Mouse (Mus musculus) myocyte (in vitro differentiated cells): ENCODE measurements at regions not wholly inside any gene's neighbourhood (a gene's known extent, or its start where the extent isn't known, plus 50 kb on each side); places are given as distances from the start of the nearest gene placed in this dataset.

Source experiments
- H3K27me3 ChIP-seq: one replicate; pipeline ENCODE4 v1.6.1; 2011; ENCODE audit not compliant: control insufficient read depth, insufficient read depth, insufficient read length
- H3K36me3 ChIP-seq: one replicate; pipeline ENCODE4 v1.6.1; 2011; ENCODE audit not compliant: control insufficient read depth, insufficient read depth
- H3K4me2 ChIP-seq: one replicate; pipeline ENCODE4 v1.6.1; 2011; ENCODE audit warnings: low read depth, control low read depth
- H3K4me3 ChIP-seq: one replicate; pipeline ENCODE4 v1.5.1; 2011; ENCODE audit warnings: mild to moderate bottlenecking, control low read depth, moderate library complexity
- H3K79me2 ChIP-seq: one replicate; pipeline ENCODE4 v1.6.1; 2011; ENCODE audit not compliant: control insufficient read depth, insufficient read depth
- H3ac ChIP-seq: one replicate; pipeline ENCODE4 v1.6.1; 2011; ENCODE audit not compliant: control insufficient read depth, insufficient read length
- CEBPB ChIP-seq: IDR thresholded peaks from 2 replicates; pipeline ENCODE4 v1.6.1; 2011; ENCODE audit warnings: mild to moderate bottlenecking, moderate library complexity; ENCODE audit not compliant: poor library complexity, insufficient read depth, severe bottlenecking
- E2F4 ChIP-seq: IDR thresholded peaks from one replicate; pipeline ENCODE4 v1.6.1; 2011; ENCODE audit warnings: mild to moderate bottlenecking, control low read depth, moderate library complexity; ENCODE audit not compliant: insufficient read depth
- MAX ChIP-seq: IDR thresholded peaks from one replicate; pipeline ENCODE4 v1.6.1; 2011; ENCODE audit warnings: low read depth, mild to moderate bottlenecking, control low read depth
- MYOD1 ChIP-seq, 3 experiments: IDR thresholded peaks; one replicate each; pipeline ENCODE4 v1.6.1; 2011; ENCODE audit warnings: control low read depth in 2 of 3, low read depth in 2 of 3, mild to moderate bottlenecking in 2 of 3, moderate library complexity in 1 of 3; ENCODE audit not compliant: insufficient read length in 2 of 3, control insufficient read depth in 1 of 3
- MYOG ChIP-seq, 3 experiments: IDR thresholded peaks; one replicate each; pipeline ENCODE4 v1.6.1; 2011; ENCODE audit warnings: control low read depth in 2 of 3, low read depth in 2 of 3, mild to moderate bottlenecking in 2 of 3; ENCODE audit not compliant: insufficient read length in 2 of 3, control insufficient read depth in 1 of 3, insufficient read depth in 1 of 3
- POLR2A ChIP-seq: IDR thresholded peaks from one replicate; pipeline ENCODE4 v1.6.1; 2011; ENCODE audit warnings: low read depth, mild to moderate bottlenecking, control low read depth, moderate library complexity; ENCODE audit not compliant: insufficient read length
- POLR2AphosphoS2 ChIP-seq: IDR thresholded peaks from one replicate; pipeline ENCODE4 v1.6.1; 2011; ENCODE audit warnings: low read depth, control low read depth; ENCODE audit not compliant: insufficient read length
- REST ChIP-seq: IDR thresholded peaks from one replicate; pipeline ENCODE4 v1.6.1; 2011; ENCODE audit warnings: mild to moderate bottlenecking, control low read depth, moderate library complexity; ENCODE audit not compliant: insufficient read depth, insufficient read length
- SRF ChIP-seq: IDR thresholded peaks from one replicate; pipeline ENCODE4 v1.6.1; 2011; ENCODE audit warnings: low read depth; ENCODE audit not compliant: control insufficient read depth, insufficient read length
- TCF12 ChIP-seq: IDR thresholded peaks from one replicate; pipeline ENCODE4 v1.6.1; 2011; ENCODE audit warnings: mild to moderate bottlenecking, control low read depth; ENCODE audit not compliant: poor library complexity, insufficient read depth, severe bottlenecking
- TCF3 ChIP-seq: IDR thresholded peaks from one replicate; pipeline ENCODE4 v1.6.1; 2011; ENCODE audit warnings: low read depth, control low read depth; ENCODE audit not compliant: insufficient read length
- USF1 ChIP-seq: IDR thresholded peaks from one replicate; pipeline ENCODE4 v1.6.1; 2011; ENCODE audit warnings: low read depth, mild to moderate bottlenecking, control low read depth, moderate library complexity

DNA sequence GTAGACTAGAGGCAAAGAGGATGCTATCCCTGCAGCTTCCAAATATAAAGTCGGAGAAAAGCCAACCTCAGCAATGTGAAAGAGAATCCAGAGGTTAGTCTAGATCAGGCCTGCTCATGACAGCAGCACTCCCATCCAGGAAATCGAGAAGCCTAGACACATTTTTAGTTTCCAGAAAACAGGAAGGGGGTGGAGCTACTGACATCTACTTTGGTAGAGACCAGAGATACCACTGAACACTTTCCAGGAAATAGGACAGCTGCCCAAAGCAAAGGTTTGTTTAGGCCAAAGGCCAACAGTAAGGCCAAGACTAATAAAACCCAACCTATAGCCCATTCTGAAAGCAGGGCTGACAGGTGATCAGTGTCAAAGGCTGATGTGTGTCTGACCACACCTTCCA is 151.4 kb upstream of the Sp8 start:
- H3K4me3 ChIP-seq = no peak overlapping the region
- H3K79me2 ChIP-seq = no peaks in the 10 kb centered on the region
- TF ChIP-seq USF1 (no peak), POLR2A (no peak), MYOG (IDR thresholded peaks at IDR 0.05; ENCODE audit: control insufficient read depth in 1 of 3, insufficient read depth in 1 of 3, insufficient read length in 2 of 3, low read depth in 2 of 3) (no peak), SRF (no peak), CEBPB (no peak), TCF12 (no peak), POLR2AphosphoS2 (no peak), TCF3 (no peak), MYOD1 (IDR thresholded peaks at IDR 0.05; ENCODE audit: control insufficient read depth in 1 of 3, insufficient read length in 2 of 3, low read depth in 2 of 3) (no peak), REST (no peak), E2F4 (no peak), MAX (no peak)
- H3ac ChIP-seq = no peak overlapping the region
- no peaks in the 10 kb centered on the region for H3K36me3 ChIP-seq
- no peak overlapping the region for H3K4me2 ChIP-seq
- no peaks in the 10 kb centered on the region for H3K27me3 ChIP-seq

DNA sequence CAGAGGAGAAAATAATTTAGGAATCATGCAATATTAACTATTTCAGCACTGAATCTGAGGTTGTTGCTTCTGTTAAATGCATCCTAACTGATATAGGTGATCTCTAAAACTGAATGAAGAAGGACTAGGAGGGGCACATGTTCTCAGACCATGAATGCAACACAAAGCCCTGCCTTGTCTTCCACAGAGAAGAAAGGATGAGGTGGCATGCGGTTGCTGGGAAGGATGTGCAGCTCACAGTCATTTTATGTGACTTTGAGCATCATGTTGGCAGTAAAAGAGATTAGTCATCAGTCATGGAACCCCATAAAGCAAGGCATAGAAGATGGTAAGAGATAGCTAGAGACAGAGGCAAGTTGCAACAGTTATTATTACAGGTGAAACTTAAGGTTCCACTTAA is 163.2 kb upstream of the Sp8 start:
- Histone ChIP-seq H3K4me2 (no peak overlapping the region), H3K79me2 (no peaks in the 10 kb centered on the region), H3K4me3 (no peak overlapping the region), H3K27me3 (no peaks in the 10 kb centered on the region), H3K36me3 (no peaks in the 10 kb centered on the region), H3ac (no peak overlapping the region)
- no peak for TF ChIP-seq REST
- TF ChIP-seq TCF12 = no peak
- TF ChIP-seq E2F4 = no peak
- no peak for TF ChIP-seq MYOG (IDR thresholded peaks at IDR 0.05; ENCODE audit: control insufficient read depth in 1 of 3, insufficient read depth in 1 of 3, insufficient read length in 2 of 3, low read depth in 2 of 3)
- no peak for TF ChIP-seq USF1
- no peak for TF ChIP-seq TCF3
- TF ChIP-seq MYOD1 (IDR thresholded peaks at IDR 0.05; ENCODE audit: control insufficient read depth in 1 of 3, insufficient read length in 2 of 3, low read depth in 2 of 3) = no peak
- no peak for TF ChIP-seq MAX
- TF ChIP-seq CEBPB = no peak
- TF ChIP-seq POLR2AphosphoS2 = no peak
- TF ChIP-seq SRF = no peak
- no peak for TF ChIP-seq POLR2A

DNA sequence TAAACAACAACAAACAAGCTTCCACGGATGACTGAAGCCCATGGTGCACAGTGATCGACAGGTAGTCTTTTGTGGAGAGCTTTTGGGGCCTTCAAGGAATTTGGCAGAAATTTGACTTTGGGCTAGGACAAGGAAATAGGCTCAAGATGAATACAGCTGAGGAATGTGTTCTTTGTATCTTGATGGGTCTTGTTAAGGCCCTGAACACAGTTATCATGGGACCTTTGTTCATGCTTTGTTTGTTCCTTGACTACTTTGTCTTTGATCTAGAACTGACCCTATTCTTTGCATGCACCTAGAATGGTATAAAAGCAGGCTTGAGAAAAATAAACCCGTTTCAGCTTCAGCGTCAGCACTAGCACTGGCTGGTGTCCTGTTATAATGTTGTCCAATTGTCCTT is 168.1 kb upstream of the Sp8 start:
- H3K79me2 ChIP-seq = no peaks in the 10 kb centered on the region
- H3K27me3 ChIP-seq = no peaks in the 10 kb centered on the region
- H3K36me3 ChIP-seq = no peaks in the 10 kb centered on the region
- H3ac ChIP-seq = no peak overlapping the region
- TF ChIP-seq MYOD1 (IDR thresholded peaks at IDR 0.05; ENCODE audit: control insufficient read depth in 1 of 3, insufficient read length in 2 of 3, low read depth in 2 of 3) (no peak), POLR2A (no peak), POLR2AphosphoS2 (no peak), REST (no peak), TCF3 (no peak), CEBPB (no peak), SRF (no peak), E2F4 (no peak)
- H3K4me3 ChIP-seq = no peak overlapping the region
- no peak overlapping the region for H3K4me2 ChIP-seq

DNA sequence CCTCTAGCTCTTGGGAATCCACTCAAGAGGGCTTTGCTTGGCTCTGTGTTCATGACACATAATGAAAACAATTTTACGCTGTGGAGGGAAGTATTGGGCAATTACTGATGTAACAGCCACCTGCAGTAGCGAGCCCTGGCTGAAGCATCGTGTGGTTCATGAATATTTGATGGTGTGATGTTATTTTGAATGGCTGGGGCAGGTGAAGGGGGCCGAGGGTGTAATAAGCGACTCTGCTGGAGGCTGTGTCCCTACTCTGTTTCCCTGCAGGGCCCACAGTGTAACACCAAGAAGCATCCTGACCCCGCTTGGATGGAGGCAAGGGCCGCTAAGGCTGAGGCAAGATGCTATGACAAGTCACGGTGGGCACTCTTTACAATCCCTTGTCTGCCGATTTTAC is 184.6 kb upstream of the Sp8 start:
- Histone ChIP-seq H3ac (no peak overlapping the region), H3K36me3 (no peaks in the 10 kb centered on the region), H3K4me3 (no peak overlapping the region), H3K27me3 (no peaks in the 10 kb centered on the region), H3K79me2 (no peaks in the 10 kb centered on the region), H3K4me2 (no peak overlapping the region)
- TF ChIP-seq TCF12 (no peak), CEBPB (0 out of 2 replicates have a peak, but pooled peaks have one; percentile 34)

DNA sequence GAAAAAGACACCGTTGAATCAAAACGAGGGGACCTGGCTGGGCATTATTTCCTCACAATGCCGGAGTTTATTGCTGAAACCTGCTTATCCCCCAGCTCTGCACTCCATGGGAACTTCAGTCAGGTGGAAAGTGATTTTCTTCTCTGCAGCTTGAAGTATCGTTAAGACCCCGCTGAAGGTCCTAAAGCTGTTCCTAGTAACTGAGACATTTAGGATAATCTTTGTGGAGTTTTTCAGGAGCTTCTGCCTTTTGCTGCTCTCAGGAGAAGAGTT is 185.0 kb upstream of the Sp8 start:
- Histone ChIP-seq H3K36me3 (no peaks in the 10 kb centered on the region), H3K27me3 (no peaks in the 10 kb centered on the region), H3K4me3 (no peak overlapping the region), H3K79me2 (no peaks in the 10 kb centered on the region), H3ac (no peak overlapping the region), H3K4me2 (no peak overlapping the region)
- TF ChIP-seq MYOG (IDR thresholded peaks at IDR 0.05; ENCODE audit: control insufficient read depth in 1 of 3, insufficient read depth in 1 of 3, insufficient read length in 2 of 3, low read depth in 2 of 3) = no peak
- no peak for TF ChIP-seq E2F4
- TF ChIP-seq TCF12 = no peak
- no peak for TF ChIP-seq TCF3
